Mouse (Mus musculus) heart, adult 2 months (tissue): Measurements from ENCODE around the gene Tecta.

Experiments used
- CTCF ChIP-seq: fragments of 200-600 bp; IDR thresholded peaks from 2 replicates; pipeline ENCODE4 v1.8.1; 2022; ENCODE audit warnings: antibody characterized with exemption, mild to moderate bottlenecking, moderate library complexity
- POLR2A ChIP-seq: fragments of 200-500 bp; IDR thresholded peaks from 2 replicates; pipeline ENCODE4 v1.6.1; 2011; ENCODE audit warnings: mild to moderate bottlenecking, low read depth, low read length, control low read depth; ENCODE audit not compliant: insufficient read depth

DNA sequence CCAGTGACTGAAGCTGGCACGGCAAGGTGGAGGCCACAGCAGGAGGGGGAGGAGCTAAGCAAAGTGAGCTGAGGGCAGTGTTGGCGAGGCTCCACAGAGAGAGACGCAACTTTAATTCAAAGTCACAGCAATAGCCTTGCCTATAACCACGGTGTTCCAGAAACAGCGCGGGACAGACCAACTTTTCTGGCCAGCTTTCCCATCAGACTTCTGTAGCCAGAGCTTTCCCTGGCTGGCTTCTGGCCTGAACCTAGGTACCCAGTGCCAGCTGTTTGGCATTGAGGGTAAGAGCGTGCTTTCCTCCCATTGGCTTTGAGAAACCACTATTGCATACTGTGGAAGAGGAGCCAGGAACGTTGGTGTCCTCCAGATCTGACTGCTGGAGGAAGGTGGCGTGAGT, 70.0 kb downstream of the Tecta start:
- no peak for TF ChIP-seq POLR2A
- TF ChIP-seq CTCF = no peak
